Mouse (Mus musculus): ENCODE data around the gene Barhl2.

DNA sequence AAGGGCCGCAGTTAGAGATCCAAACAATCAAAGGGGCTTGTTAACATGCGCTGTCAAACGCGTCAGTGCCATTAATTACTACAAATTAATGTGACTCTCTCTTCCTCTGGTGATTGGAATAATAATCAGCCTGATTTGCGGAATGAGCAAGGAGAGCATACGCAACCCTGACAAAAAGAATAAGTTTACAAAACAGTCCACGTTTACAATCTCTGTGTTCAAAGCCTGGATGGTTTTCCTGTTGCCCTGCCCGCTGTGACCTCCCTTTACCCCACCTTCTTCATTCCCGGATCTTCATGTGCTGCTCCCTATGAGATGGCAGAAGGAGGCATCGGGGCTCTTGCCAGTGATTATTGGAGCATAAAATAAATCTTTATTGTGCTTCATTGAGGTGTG is 14.1 kb upstream of the Barhl2 start:
- TF ChIP-seq CTCF (IDR thresholded peaks at IDR 0.05; ENCODE audit: low read depth): no peak
- no peak for TF ChIP-seq EP300 (IDR thresholded peaks at IDR 0.05; ENCODE audit: low read depth)
